Mouse (Mus musculus) MEL (cell line): ENCODE measurements around the gene Kif23. TPM values are rescaled to one million over a fixed set of nuclear protein-coding genes. Genes with fewer than 3 reads are reported as not detected.

Source experiments
- DNase-seq: peaks from one replicate; pipeline ENCODE4 v3.0.0; 2011; ENCODE audit warnings: low read depth, low spot score
- H3K27ac ChIP-seq: 2 replicates; pipeline ENCODE4 v1.5.1; 2012; ENCODE audit warnings: low read depth, mild to moderate bottlenecking, control low read depth, low read length, moderate library complexity; ENCODE audit not compliant: control insufficient read depth
- H3K27me3 ChIP-seq, 2 experiments: fragments of 150-350 bp in 1 of 2; sonication (generic) in 1 of 2; 2 replicates each; pipeline ENCODE4 v1.6.1; 2012; ENCODE audit warnings: low read length in 2 of 2, mild to moderate bottlenecking in 2 of 2, improper control_type of control experiment in 1 of 2, moderate library complexity in 1 of 2; ENCODE audit not compliant: insufficient read depth in 2 of 2, control insufficient read depth in 1 of 2
- H3K36me3 ChIP-seq, 2 experiments: 2 replicates each; pipeline ENCODE4 v1.6.1; 2012 to 2014; ENCODE audit warnings: low read length in 2 of 2, improper control_type of control experiment in 1 of 2, inconsistent platforms in 1 of 2, mild to moderate bottlenecking in 1 of 2; ENCODE audit not compliant: insufficient read depth in 2 of 2, control insufficient read depth in 1 of 2
- H3K4me1 ChIP-seq, 2 experiments: fragments of 150-350 bp in 1 of 2; sonication (generic) in 1 of 2; 2 replicates each; pipeline ENCODE4 v1.6.1; 2012; ENCODE audit warnings: low read length in 2 of 2, improper control_type of control experiment in 1 of 2, mild to moderate bottlenecking in 1 of 2; ENCODE audit not compliant: insufficient read depth in 2 of 2, control insufficient read depth in 1 of 2
- H3K4me3 ChIP-seq, 2 experiments: fragments of 150-350 bp in 1 of 2; sonication (generic) in 1 of 2; 2 replicates each; pipeline ENCODE4 v1.5.1; 2012; ENCODE audit warnings: low read depth in 2 of 2, low read length in 2 of 2, mild to moderate bottlenecking in 2 of 2, moderate library complexity in 2 of 2, control low read depth in 1 of 2, improper control_type of control experiment in 1 of 2; ENCODE audit not compliant: control insufficient read depth in 1 of 2, insufficient read depth in 1 of 2
- H3K79me2 ChIP-seq: 2 replicates; pipeline ENCODE4 v1.6.1; 2012; ENCODE audit warnings: mild to moderate bottlenecking, low read length, moderate library complexity; ENCODE audit not compliant: control insufficient read depth, poor library complexity, insufficient read depth
- H3K9ac ChIP-seq: 2 replicates; pipeline ENCODE4 v1.6.1; 2012; ENCODE audit warnings: low read depth, mild to moderate bottlenecking, control low read depth, low read length, moderate library complexity; ENCODE audit not compliant: control insufficient read depth, poor library complexity, severe bottlenecking
- H3K9me3 ChIP-seq: fragments of 150-350 bp; sonication (generic); replicated peaks from 2 replicates; pipeline ENCODE4 v1.6.1; 2012; ENCODE audit warnings: mild to moderate bottlenecking, low read length, improper control_type of control experiment, moderate library complexity; ENCODE audit not compliant: insufficient read depth
- BHLHE40 ChIP-seq: IDR thresholded peaks from 2 replicates; pipeline ENCODE4 v1.6.1; 2012; ENCODE audit warnings: low read depth, mild to moderate bottlenecking, inconsistent platforms, low read length, improper control_type of control experiment, borderline replicate concordance
- CHD1 ChIP-seq: IDR thresholded peaks from 2 replicates; pipeline ENCODE4 v1.6.1; 2012; ENCODE audit warnings: low read depth, mild to moderate bottlenecking, inconsistent platforms, low read length, improper control_type of control experiment
- EP300 ChIP-seq, 2 experiments: IDR thresholded peaks; 2 replicates each; pipeline ENCODE4 v1.6.1; 2011; ENCODE audit warnings: improper control_type of control experiment in 2 of 2, low read length in 2 of 2, low read depth in 1 of 2, mild to moderate bottlenecking in 1 of 2
- ETS1 ChIP-seq: IDR thresholded peaks from 2 replicates; pipeline ENCODE4 v1.6.1; 2012; ENCODE audit warnings: low read depth, mild to moderate bottlenecking, inconsistent platforms, low read length, improper control_type of control experiment, moderate library complexity
- MAZ ChIP-seq: IDR thresholded peaks from 2 replicates; pipeline ENCODE4 v1.6.1; 2012; ENCODE audit warnings: low read depth, mild to moderate bottlenecking, inconsistent platforms, low read length, improper control_type of control experiment
- MEF2A ChIP-seq: IDR thresholded peaks from 2 replicates; pipeline ENCODE4 v1.6.1; 2014; ENCODE audit warnings: low read depth, mild to moderate bottlenecking, inconsistent platforms, low read length, improper control_type of control experiment; ENCODE audit not compliant: poor library complexity, insufficient replicate concordance, severe bottlenecking; ENCODE audit errors: extremely low read depth
- MYB ChIP-seq: IDR thresholded peaks from 2 replicates; pipeline ENCODE4 v1.6.1; 2011; ENCODE audit warnings: mild to moderate bottlenecking, low read depth, low read length, improper control_type of control experiment
- MYC ChIP-seq: IDR thresholded peaks from 2 replicates; pipeline ENCODE4 v1.6.1; 2011; ENCODE audit warnings: low read depth, mild to moderate bottlenecking, low read length, improper control_type of control experiment, moderate library complexity
- NELFE ChIP-seq: IDR thresholded peaks from 2 replicates; pipeline ENCODE4 v1.6.1; 2011; ENCODE audit warnings: low read depth, low read length, improper control_type of control experiment
- POLR2A ChIP-seq, 2 experiments: IDR thresholded peaks; 2 replicates each; pipeline ENCODE4 v1.6.1; 2011 to 2012; ENCODE audit warnings: low read length in 2 of 2, mild to moderate bottlenecking in 2 of 2, control low read depth in 1 of 2, improper control_type of control experiment in 1 of 2, low read depth in 1 of 2, moderate library complexity in 1 of 2; ENCODE audit not compliant: control insufficient read depth in 1 of 2, insufficient read depth in 1 of 2, poor library complexity in 1 of 2
- POLR2AphosphoS2 ChIP-seq: IDR thresholded peaks from 2 replicates; pipeline ENCODE4 v1.6.1; 2011; ENCODE audit warnings: low read length, improper control_type of control experiment
- POLR2AphosphoS5 ChIP-seq: IDR thresholded peaks from 2 replicates; pipeline ENCODE4 v1.6.1; 2012; ENCODE audit warnings: low read depth, borderline replicate concordance, mild to moderate bottlenecking, inconsistent platforms, low read length, moderate library complexity, mixed read lengths
- RCOR1 ChIP-seq: IDR thresholded peaks from 2 replicates; pipeline ENCODE4 v1.6.1; 2012; ENCODE audit warnings: low read depth, mild to moderate bottlenecking, inconsistent platforms, low read length, improper control_type of control experiment
- SIN3A ChIP-seq: IDR thresholded peaks from 2 replicates; pipeline ENCODE4 v1.6.1; 2012; ENCODE audit warnings: low read length, improper control_type of control experiment, inconsistent platforms
- SMC3 ChIP-seq: IDR thresholded peaks from 2 replicates; pipeline ENCODE4 v1.6.1; 2011; ENCODE audit warnings: low read depth, low read length, improper control_type of control experiment
- TAL1 ChIP-seq: IDR thresholded peaks from 2 replicates; pipeline ENCODE4 v1.6.1; 2012; ENCODE audit warnings: mild to moderate bottlenecking, inconsistent platforms, low read length, moderate library complexity, mixed read lengths
- TBP ChIP-seq: IDR thresholded peaks from 2 replicates; pipeline ENCODE4 v1.8.0; 2011; ENCODE audit warnings: low read depth, low read length, improper control_type of control experiment
- TCF12 ChIP-seq: IDR thresholded peaks from 2 replicates; pipeline ENCODE4 v1.6.1; 2014; ENCODE audit warnings: low read depth, mild to moderate bottlenecking, inconsistent platforms, low read length, improper control_type of control experiment, moderate library complexity
- UBTF ChIP-seq: IDR thresholded peaks from 2 replicates; pipeline ENCODE4 v1.6.1; 2012; ENCODE audit warnings: low read depth, mild to moderate bottlenecking, inconsistent platforms, low read length, improper control_type of control experiment, moderate library complexity, borderline replicate concordance; ENCODE audit not compliant: insufficient read depth
- USF1 ChIP-seq: IDR thresholded peaks from 2 replicates; pipeline ENCODE4 v1.6.1; 2014; ENCODE audit warnings: low read depth, mild to moderate bottlenecking, inconsistent platforms, low read length, improper control_type of control experiment, moderate library complexity
- ZC3H11A ChIP-seq: IDR thresholded peaks from 2 replicates; pipeline ENCODE4 v1.6.1; 2012; ENCODE audit warnings: low read depth, mild to moderate bottlenecking, inconsistent platforms, low read length, improper control_type of control experiment
- ZMIZ1 ChIP-seq: IDR thresholded peaks from 2 replicates; pipeline ENCODE4 v1.6.1; 2012; ENCODE audit warnings: low read depth, mild to moderate bottlenecking, inconsistent platforms, low read length, improper control_type of control experiment, moderate library complexity
- polyA plus RNA-seq, 2 experiments: library from polyadenylated mRNA; stranded (reverse) in 1 of 2; unstranded in 1 of 2; fragments of >175 nt in 1 of 2; fragments of >200 nt in 1 of 2; gene quantifications; 2 replicates each; pipeline versions ENCODE4 v1.2.1 to v1.2.4; 2012; ENCODE audit warnings: low replicate concordance in 2 of 2, low read depth in 1 of 2; ENCODE audit not compliant: insufficient read length in 2 of 2, insufficient read depth in 1 of 2, missing spikeins in 1 of 2
- total RNA-seq: library from RNA; depleted of rRNA; stranded (reverse); fragments of 300-350 nt; gene quantifications from 2 replicates; pipeline ENCODE4 v1.2.3, GENCODE M21; 2012

The Kif23 gene
- total and polyA plus RNA-seq, 3 experiments = 37.5 to 100 TPM; not detected in 1

DNA sequence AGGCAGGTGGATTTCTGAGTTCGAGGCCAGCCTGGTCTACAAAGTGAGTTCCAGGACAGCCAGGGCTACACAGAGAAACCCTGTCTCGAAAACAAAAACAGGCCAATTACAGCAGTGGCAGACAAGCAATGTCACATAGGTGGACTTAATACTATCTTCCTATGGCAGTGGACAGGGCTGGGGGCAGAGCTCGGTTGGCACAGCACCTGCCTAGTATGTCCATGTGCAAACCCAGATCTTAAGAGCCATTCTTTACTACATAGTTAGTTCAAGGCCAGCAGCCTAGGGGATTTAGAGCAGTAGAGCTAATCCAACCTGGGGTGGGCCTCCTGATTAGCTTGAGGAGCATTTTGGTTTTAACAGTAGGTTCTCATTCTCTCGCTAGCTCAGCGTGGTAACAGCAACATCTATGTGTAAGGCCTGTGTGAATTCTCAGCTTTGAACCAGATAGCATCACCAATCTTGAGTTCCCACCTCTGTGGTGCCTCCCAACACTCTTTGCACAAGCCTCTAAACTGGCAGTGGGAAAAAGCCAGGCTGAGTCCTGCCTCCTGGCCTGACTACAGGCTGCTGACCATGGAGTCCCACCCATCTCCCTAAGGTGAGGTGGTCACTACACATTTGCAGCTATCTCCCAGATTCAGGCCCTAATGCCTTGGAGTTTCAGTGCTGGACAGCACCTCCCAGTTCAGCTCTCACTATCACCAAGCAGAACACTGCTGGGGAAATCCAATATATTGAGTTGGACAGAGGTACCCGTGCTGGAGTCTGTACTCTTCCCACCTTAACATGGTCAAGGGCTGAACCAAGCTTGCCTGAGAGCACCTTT, 35.1 kb downstream of the Kif23 start:
- peak overlapping the region; percentile 97 for H3K9ac ChIP-seq
- H3K27ac ChIP-seq = peak overlapping the region; percentile 90
- peak overlapping the region in 1 of 2 experiments; percentile 97; a peak in 2 of 4 replicates for H3K4me3 ChIP-seq
- peaks cover 8 to 34% of the 10 kb centered on the region in 2 experiments for H3K36me3 ChIP-seq
- peak; percentile 63 for TF ChIP-seq NELFE
- TF ChIP-seq POLR2AphosphoS2 = peak; percentile 75
- TF ChIP-seq MEF2A = no peak
- no peak for TF ChIP-seq UBTF
- no peak for TF ChIP-seq USF1
- peak; percentile 89 for TF ChIP-seq ZMIZ1
- TF ChIP-seq TBP = no peak
- peak; percentile 61; the same call in 1 of the 2 replicates for TF ChIP-seq MYC
- TF ChIP-seq TAL1 = no peak
- 0 out of 4 replicates have a peak, but pooled peaks of 1 of the 2 experiments have one; percentile 15 for TF ChIP-seq EP300 (IDR thresholded peaks at IDR 0.05; ENCODE audit: low read depth in 1 of 2, low read length in 2 of 2)
- TF ChIP-seq ZC3H11A = no peak
- peak; percentile 22; the same call in 1 of the 2 replicates for TF ChIP-seq RCOR1
- TF ChIP-seq POLR2A (IDR thresholded peaks at IDR 0.05; ENCODE audit: control insufficient read depth in 1 of 2, insufficient read depth in 1 of 2, low read depth in 1 of 2, low read length in 2 of 2, poor library complexity in 1 of 2) = peak; percentile 45 to 70; a peak in 3 of 4 replicates
- TF ChIP-seq TCF12 = no peak
- 0 out of 2 replicates have a peak, but pooled peaks have one; percentile 31 for TF ChIP-seq ETS1
- TF ChIP-seq BHLHE40 = peak; percentile 28; the same call in 1 of the 2 replicates
- peak; percentile 71; the same call in 1 of the 2 replicates for TF ChIP-seq MAZ
- TF ChIP-seq SIN3A = peak; percentile 28; the same call in 1 of the 2 replicates
- TF ChIP-seq POLR2AphosphoS5 = no peak; the same call in 1 of the 2 replicates
- peak; percentile 38 for TF ChIP-seq MYB
- TF ChIP-seq CHD1 = no peak
- 0 out of 2 replicates have a peak, but pooled peaks have one; percentile 0 for TF ChIP-seq SMC3
- DNase-seq = peak; percentile 77
- H3K27me3 ChIP-seq = no peaks in the 10 kb centered on the region
- H3K79me2 ChIP-seq = peaks cover 21% of the 10 kb centered on the region
- H3K9me3 ChIP-seq = no peaks in the 10 kb centered on the region
- peaks cover 7 to 32% of the 10 kb centered on the region in 2 experiments for H3K4me1 ChIP-seq
